Mouse (Mus musculus): Measurements from ENCODE around the gene Tmem72. TPM values are rescaled to one million over a fixed set of nuclear protein-coding genes. Genes with fewer than 3 reads are reported as not detected.

Gene Tmem72
- polyA plus RNA-seq, 1 experiment from 2014 or later: 0.14 TPM

GRCm38 (mm10) chr6:116714576-116714975, 2.1 kb downstream of the Tmem72 start:
- Histone ChIP-seq H3K4me1 (peaks cover 5% of the 10 kb centered on the region), H3K27ac (no peak overlapping the region), H3K4me3 (no peak overlapping the region), H3K9me3 (no peaks in the 10 kb centered on the region), H3K36me3 (no peaks in the 10 kb centered on the region), H3K4me2 (no peak overlapping the region), H3K9ac (no peak overlapping the region), H3K27me3 (no peaks in the 10 kb centered on the region)
- 76% methylated on average over 5 of the region's 5 CpGs for WGBS
- ATAC-seq (ENCODE audit: insufficient number of reproducible peaks, low FRiP score, low TSS enrichment, low read depth): no peak

GRCm38 (mm10) chr6:116713966-116714365, 2.7 kb downstream of the Tmem72 start:
- Histone ChIP-seq H3K4me1 (peaks cover 5% of the 10 kb centered on the region), H3K9ac (no peak overlapping the region), H3K27ac (no peak overlapping the region), H3K9me3 (no peaks in the 10 kb centered on the region), H3K27me3 (no peaks in the 10 kb centered on the region), H3K4me3 (no peak overlapping the region), H3K36me3 (no peaks in the 10 kb centered on the region), H3K4me2 (no peak overlapping the region)
- WGBS: 84% methylated on average over 3 of the region's 3 CpGs
- ATAC-seq (ENCODE audit: insufficient number of reproducible peaks, low FRiP score, low TSS enrichment, low read depth): no peak

GRCm38 (mm10) chr6:116712503-116712902, 4.2 kb downstream of the Tmem72 start:
- no peak for ATAC-seq (ENCODE audit: insufficient number of reproducible peaks, low FRiP score, low TSS enrichment, low read depth)

GRCm38 (mm10) chr6:116712062-116712461, 4.7 kb downstream of the Tmem72 start:
- WGBS: 19% methylated on average over 5 of the region's 5 CpGs
- H3K9me3 ChIP-seq: no peaks in the 10 kb centered on the region
- no peak overlapping the region for H3K27ac ChIP-seq
- no peak overlapping the region for H3K9ac ChIP-seq
- H3K36me3 ChIP-seq: no peaks in the 10 kb centered on the region
- H3K4me3 ChIP-seq: no peak overlapping the region
- H3K27me3 ChIP-seq: no peaks in the 10 kb centered on the region
- ATAC-seq (ENCODE audit: insufficient number of reproducible peaks, low FRiP score, low TSS enrichment, low read depth): no peak
- no peak overlapping the region for H3K4me2 ChIP-seq
- peaks cover 5% of the 10 kb centered on the region for H3K4me1 ChIP-seq

More at GRCm38 (mm10) chr6:116712503-116712902, 4.2 kb downstream of the Tmem72 start:
- Histone ChIP-seq H3K4me3 (no peak overlapping the region), H3K36me3 (no peaks in the 10 kb centered on the region), H3K27ac (no peak overlapping the region), H3K9ac (no peak overlapping the region), H3K4me2 (no peak overlapping the region), H3K27me3 (no peaks in the 10 kb centered on the region), H3K4me1 (peaks cover 5% of the 10 kb centered on the region), H3K9me3 (no peaks in the 10 kb centered on the region)
- 86% methylated on average over 3 of the region's 3 CpGs for WGBS

GRCm38 (mm10) chr6:116704320-116704719, 12.4 kb downstream of the Tmem72 start:
- 64% methylated on average over 6 of the region's 6 CpGs for WGBS
- no peak overlapping the region for H3K9ac ChIP-seq
- no peak for ATAC-seq (ENCODE audit: insufficient number of reproducible peaks, low FRiP score, low TSS enrichment, low read depth)

GRCm38 (mm10) chr6:116700821-116701220, 15.9 kb downstream of the Tmem72 start:
- no peaks in the 10 kb centered on the region for H3K4me1 ChIP-seq
- no peak overlapping the region for H3K4me3 ChIP-seq
- no peaks in the 10 kb centered on the region for H3K27me3 ChIP-seq
- H3K36me3 ChIP-seq: no peaks in the 10 kb centered on the region
- no peak overlapping the region for H3K9ac ChIP-seq
- no peak overlapping the region for H3K27ac ChIP-seq
- no peak overlapping the region for H3K4me2 ChIP-seq
- no peak for ATAC-seq (ENCODE audit: insufficient number of reproducible peaks, low FRiP score, low TSS enrichment, low read depth)
- no peaks in the 10 kb centered on the region for H3K9me3 ChIP-seq

More at GRCm38 (mm10) chr6:116704320-116704719, 12.4 kb downstream of the Tmem72 start:
- Histone ChIP-seq H3K4me2 (no peak overlapping the region), H3K4me1 (no peaks in the 10 kb centered on the region), H3K27me3 (no peaks in the 10 kb centered on the region), H3K9me3 (no peaks in the 10 kb centered on the region), H3K4me3 (no peak overlapping the region), H3K27ac (no peak overlapping the region), H3K36me3 (no peaks in the 10 kb centered on the region)

- H3K9me3 ChIP-seq: no peaks in the 10 kb centered on the region
- H3K4me1 ChIP-seq: no peaks in the 10 kb centered on the region
- ATAC-seq (ENCODE audit: insufficient number of reproducible peaks, low FRiP score, low TSS enrichment, low read depth): no peak
- H3K27me3 ChIP-seq: no peaks in the 10 kb centered on the region
- H3K4me3 ChIP-seq: no peak overlapping the region
- WGBS: 92% methylated on average over 4 of the region's 4 CpGs
- no peak overlapping the region for H3K9ac ChIP-seq
- no peaks in the 10 kb centered on the region for H3K36me3 ChIP-seq
- no peak overlapping the region for H3K4me2 ChIP-seq
- H3K27ac ChIP-seq: no peak overlapping the region
These were observed 18.8 kb downstream of the Tmem72 start for GRCm38 (mm10) chr6:116697896-116698425.

GRCm38 (mm10) chr6:116697413-116697812, 19.3 kb downstream of the Tmem72 start:
- H3K4me1 ChIP-seq: no peaks in the 10 kb centered on the region
- no peak overlapping the region for H3K9ac ChIP-seq
- no peak overlapping the region for H3K4me2 ChIP-seq
- no peaks in the 10 kb centered on the region for H3K36me3 ChIP-seq
- no peak for ATAC-seq (ENCODE audit: insufficient number of reproducible peaks, low FRiP score, low TSS enrichment, low read depth)
- H3K27ac ChIP-seq: no peak overlapping the region
- H3K9me3 ChIP-seq: no peaks in the 10 kb centered on the region
- no peaks in the 10 kb centered on the region for H3K27me3 ChIP-seq
- H3K4me3 ChIP-seq: no peak overlapping the region
- 60% methylated on average over 2 of the region's 2 CpGs for WGBS

GRCm38 (mm10) chr6:116694346-116694745, 22.4 kb downstream of the Tmem72 start:
- H3K4me2 ChIP-seq: no peak overlapping the region
- no peak overlapping the region for H3K4me3 ChIP-seq
- WGBS: 70% methylated on average over 3 of the region's 3 CpGs
- H3K27ac ChIP-seq: no peak overlapping the region
- no peak for ATAC-seq (ENCODE audit: insufficient number of reproducible peaks, low FRiP score, low TSS enrichment, low read depth)
- H3K27me3 ChIP-seq: no peaks in the 10 kb centered on the region
- no peaks in the 10 kb centered on the region for H3K36me3 ChIP-seq
- H3K4me1 ChIP-seq: no peaks in the 10 kb centered on the region
- H3K9me3 ChIP-seq: no peaks in the 10 kb centered on the region
- no peak overlapping the region for H3K9ac ChIP-seq

GRCm38 (mm10) chr6:116693639-116694038, 23.1 kb downstream of the Tmem72 start:
- no peaks in the 10 kb centered on the region for H3K27me3 ChIP-seq
- H3K4me3 ChIP-seq: no peak overlapping the region
- no peak overlapping the region for H3K9ac ChIP-seq
- no peaks in the 10 kb centered on the region for H3K36me3 ChIP-seq
- 78% methylated on average over 4 of the region's 4 CpGs for WGBS
- no peak for ATAC-seq (ENCODE audit: insufficient number of reproducible peaks, low FRiP score, low TSS enrichment, low read depth)
- H3K27ac ChIP-seq: no peak overlapping the region
- H3K4me2 ChIP-seq: no peak overlapping the region
- H3K4me1 ChIP-seq: no peaks in the 10 kb centered on the region
- H3K9me3 ChIP-seq: no peaks in the 10 kb centered on the region

GRCm38 (mm10) chr6:116682317-116682716, 34.4 kb downstream of the Tmem72 start:
- Histone ChIP-seq H3K4me2 (no peak overlapping the region), H3K9me3 (no peaks in the 10 kb centered on the region), H3K27ac (no peak overlapping the region), H3K36me3 (no peaks in the 10 kb centered on the region), H3K9ac (no peak overlapping the region), H3K4me3 (no peak overlapping the region), H3K27me3 (no peaks in the 10 kb centered on the region), H3K4me1 (no peaks in the 10 kb centered on the region)
- WGBS: 29% methylated on average over 6 of the region's 6 CpGs
- ATAC-seq (ENCODE audit: insufficient number of reproducible peaks, low FRiP score, low TSS enrichment, low read depth): no peak

- ATAC-seq (ENCODE audit: insufficient number of reproducible peaks, low FRiP score, low TSS enrichment, low read depth): no peak
- Histone ChIP-seq H3K4me1 (no peaks in the 10 kb centered on the region; the same call in 1 of the 2 replicates), H3K4me2 (no peak overlapping the region), H3K9ac (no peak overlapping the region), H3K27me3 (no peaks in the 10 kb centered on the region), H3K4me3 (no peak overlapping the region), H3K9me3 (no peaks in the 10 kb centered on the region), H3K36me3 (no peaks in the 10 kb centered on the region), H3K27ac (no peak overlapping the region)
- WGBS: 58% methylated on average over 5 of the region's 5 CpGs
These were observed 37.0 kb downstream of the Tmem72 start for GRCm38 (mm10) chr6:116679563-116680288.
